Mouse (Mus musculus) liver, embryonic 12.5 days (tissue): ENCODE results near the gene Vash2. TPM values are rescaled to one million over a fixed set of nuclear protein-coding genes. Genes with fewer than 3 reads are reported as not detected.
"Not testable (repeated sequence)": the region's sequence is repeated elsewhere in the genome, so short reads cannot be mapped to it uniquely, and the experiment has no call there.

Source experiments
- ATAC-seq: fragments of 200-750 bp; cut with Nextera tagmentation; 2 replicates; pipeline ENCODE4 v1.8.0; 2017; ENCODE audit warnings: moderate number of reproducible peaks, mild to moderate bottlenecking, moderate library complexity
- H3K27ac ChIP-seq: fragments of 300-500 bp; sonication (generic); 2 replicates; pipeline ENCODE4 v1.5.1; 2016; ENCODE audit warnings: mild to moderate bottlenecking
- H3K27me3 ChIP-seq: fragments of 300-500 bp; sonication (generic); replicated peaks from 2 replicates; pipeline ENCODE4 v1.6.1; 2016; ENCODE audit warnings: mild to moderate bottlenecking, moderate library complexity
- H3K36me3 ChIP-seq: fragments of 300-500 bp; sonication (generic); 2 replicates; pipeline ENCODE4 v1.6.1; 2016; ENCODE audit warnings: mild to moderate bottlenecking, moderate library complexity
- H3K4me1 ChIP-seq: fragments of 300-500 bp; sonication (generic); 2 replicates; pipeline ENCODE4 v1.6.1; 2016
- H3K4me2 ChIP-seq: fragments of 300-500 bp; sonication (generic); 2 replicates; pipeline ENCODE4 v1.6.1; 2016; ENCODE audit warnings: mild to moderate bottlenecking, moderate library complexity
- H3K4me3 ChIP-seq: fragments of 300-500 bp; sonication (generic); 2 replicates; pipeline ENCODE4 v1.5.1; 2016; ENCODE audit warnings: mild to moderate bottlenecking, moderate library complexity
- H3K9ac ChIP-seq: fragments of 300-500 bp; sonication (generic); 2 replicates; pipeline ENCODE4 v1.6.1; 2016; ENCODE audit warnings: mild to moderate bottlenecking, moderate library complexity
- H3K9me3 ChIP-seq: fragments of 300-500 bp; sonication (generic); replicated peaks from 2 replicates; pipeline ENCODE4 v1.6.1; 2016; ENCODE audit warnings: mild to moderate bottlenecking, moderate library complexity
- WGBS: fragments of 180-500 bp; shearing (Covaris S2); methylation state at CpG from one replicate; pipeline ENCODE4 v1.1.7; 2016; ENCODE audit not compliant: insufficient replicate concordance; 5-methylcytosine and 5-hydroxymethylcytosine counted together
- polyA plus RNA-seq: library from polyadenylated mRNA; unstranded; fragments of >200 nt; fragmentation: Nextera tagmentation; extraction: Ambion mirVana; gene quantifications from 2 replicates; pipeline ENCODE4 v1.2.1, GENCODE M21; 2016

Vash2 gene
- polyA plus RNA-seq, 1 experiment from 2014 or later, result 3.9 TPM

GRCm38 (mm10) chr1:190944109-190944760, 34.9 kb downstream of the Vash2 start:
- Histone ChIP-seq H3K27me3 (no peaks in the 10 kb centered on the region), H3K4me1 (no peaks in the 10 kb centered on the region), H3K27ac (no peak overlapping the region), H3K4me3 (no peak overlapping the region), H3K36me3 (peaks cover 77% of the 10 kb centered on the region), H3K9me3 (no peaks in the 10 kb centered on the region), H3K9ac (no peak overlapping the region), H3K4me2 (no peak overlapping the region)
- ATAC-seq, result peak; percentile 72
- WGBS, result 54% methylated on average over 6 of the region's 6 CpGs

GRCm38 (mm10) chr1:190939803-190940202, 39.3 kb downstream of the Vash2 start:
- Histone ChIP-seq H3K4me3 (no peak overlapping the region), H3K4me2 (no peak overlapping the region), H3K27ac (no peak overlapping the region), H3K36me3 (peaks cover 87% of the 10 kb centered on the region), H3K4me1 (no peaks in the 10 kb centered on the region), H3K27me3 (no peaks in the 10 kb centered on the region), H3K9me3 (no peaks in the 10 kb centered on the region), H3K9ac (no peak overlapping the region)
- ATAC-seq, result no peak
- WGBS, result 87% methylated on average over 7 of the region's 7 CpGs

GRCm38 (mm10) chr1:190930181-190930580, 48.9 kb downstream of the Vash2 start:
- Histone ChIP-seq H3K9ac (no peak overlapping the region; the same call in 1 of the 2 replicates), H3K27ac (no peak overlapping the region), H3K9me3 (no peaks in the 10 kb centered on the region), H3K27me3 (0 out of 2 replicates have a peak, but pooled peaks cover 5% of the 10 kb centered on the region), H3K4me3 (no peak overlapping the region), H3K4me1 (peaks cover 26% of the 10 kb centered on the region), H3K36me3 (peaks cover 19% of the 10 kb centered on the region), H3K4me2 (no peak overlapping the region)
- ATAC-seq, result no peak
- WGBS, result 83% methylated on average over 6 of the region's 6 CpGs

- H3K27me3 ChIP-seq, result 0 out of 2 replicates have a peak, but pooled peaks cover 6% of the 10 kb centered on the region
- H3K27ac ChIP-seq, result peak overlapping the region; percentile 96
- WGBS, result 4% methylated on average over 26 of the region's 27 CpGs
- peaks cover 26% of the 10 kb centered on the region for H3K4me1 ChIP-seq
- H3K36me3 ChIP-seq, result peaks cover 10% of the 10 kb centered on the region
- H3K9ac ChIP-seq, result peak overlapping the region; percentile 88
- H3K4me3 ChIP-seq, result peak overlapping the region; percentile 76
- peak; percentile 3; the same call in 1 of the 2 replicates for ATAC-seq
- H3K9me3 ChIP-seq, result no peaks in the 10 kb centered on the region
- peak overlapping the region; percentile 74 for H3K4me2 ChIP-seq
Measured at GRCm38 (mm10) chr1:190929010-190929695, 49.9 kb downstream of the Vash2 start.

GRCm38 (mm10) chr1:190928370-190929009, 50.6 kb downstream of the Vash2 start:
- Histone ChIP-seq H3K4me3 (peak overlapping the region; percentile 76), H3K27me3 (0 out of 2 replicates have a peak, but pooled peaks cover 6% of the 10 kb centered on the region), H3K9ac (peak overlapping the region; percentile 88), H3K27ac (peak overlapping the region; percentile 96), H3K4me2 (peak overlapping the region; percentile 74), H3K4me1 (peaks cover 26% of the 10 kb centered on the region), H3K36me3 (peaks cover 5% of the 10 kb centered on the region), H3K9me3 (no peaks in the 10 kb centered on the region)
- under 1% methylated on average over 32 of the region's 79 CpGs for WGBS
- ATAC-seq, result peak; percentile 97

- 7% methylated on average over 16 of the region's 16 CpGs for WGBS
- peak; percentile 32 for ATAC-seq
- Histone ChIP-seq H3K9ac (peak overlapping the region; percentile 88), H3K4me3 (peak overlapping the region; percentile 76), H3K27ac (peak overlapping the region; percentile 96), H3K4me2 (peak overlapping the region; percentile 74), H3K27me3 (0 out of 2 replicates have a peak, but pooled peaks cover 6% of the 10 kb centered on the region), H3K36me3 (peaks cover 2% of the 10 kb centered on the region), H3K4me1 (peaks cover 26% of the 10 kb centered on the region), H3K9me3 (no peaks in the 10 kb centered on the region)
Measured at GRCm38 (mm10) chr1:190927751-190928369, 51.2 kb downstream of the Vash2 start.

GRCm38 (mm10) chr1:190927311-190927710, 51.8 kb downstream of the Vash2 start:
- peaks cover 26% of the 10 kb centered on the region for H3K4me1 ChIP-seq
- H3K9ac ChIP-seq, result peak overlapping the region; percentile 88; the same call in 1 of the 2 replicates
- H3K4me3 ChIP-seq, result peak overlapping the region; percentile 76
- 0 out of 2 replicates have a peak, but pooled peaks cover 12% of the 10 kb centered on the region for H3K27me3 ChIP-seq
- ATAC-seq, result no peak
- WGBS, result 77% methylated on average over 3 of the region's 3 CpGs
- peak overlapping the region; percentile 74 for H3K4me2 ChIP-seq
- H3K36me3 ChIP-seq, result no peaks in the 10 kb centered on the region
- H3K27ac ChIP-seq, result no peak overlapping the region
- H3K9me3 ChIP-seq, result no peaks in the 10 kb centered on the region

GRCm38 (mm10) chr1:190924812-190925211, 54.3 kb downstream of the Vash2 start, which contains the start of gene Angel2:
Gene Angel2 (plus strand): TSS chr1:190925112.
- H3K9ac ChIP-seq, H3K9me3 ChIP-seq, H3K36me3 ChIP-seq, H3K27ac ChIP-seq, ATAC-seq, H3K4me2 ChIP-seq, H3K4me3 ChIP-seq: not testable (repeated sequence)
- 67% methylated on average over 3 of the region's 3 CpGs for WGBS
- H3K4me1 ChIP-seq, result peaks cover 20% of the 10 kb centered on the region
- H3K27me3 ChIP-seq, result peaks cover 18% of the 10 kb centered on the region; the same call in 1 of the 2 replicates

- Histone ChIP-seq H3K9me3 (no peaks in the 10 kb centered on the region), H3K4me3 (no peak overlapping the region), H3K27ac (no peak overlapping the region), H3K36me3 (no peaks in the 10 kb centered on the region), H3K9ac (no peak overlapping the region), H3K27me3 (peaks cover 12% of the 10 kb centered on the region; the same call in 1 of the 2 replicates), H3K4me2 (no peak overlapping the region), H3K4me1 (no peaks in the 10 kb centered on the region; the same call in 1 of the 2 replicates)
- 52% methylated on average over 8 of the region's 8 CpGs for WGBS
- ATAC-seq, result no peak
Measured at GRCm38 (mm10) chr1:190919725-190920469, 59.2 kb downstream of the Vash2 start.

- H3K27me3 ChIP-seq, result peaks cover 16% of the 10 kb centered on the region; the same call in 1 of the 2 replicates
- H3K4me1 ChIP-seq, result no peaks in the 10 kb centered on the region; the same call in 1 of the 2 replicates
- H3K4me2 ChIP-seq, result no peak overlapping the region
- no peak overlapping the region for H3K4me3 ChIP-seq
- no peak for ATAC-seq
- H3K36me3 ChIP-seq, result no peaks in the 10 kb centered on the region
- no peak overlapping the region for H3K9ac ChIP-seq
- H3K9me3 ChIP-seq, result no peaks in the 10 kb centered on the region
- WGBS, result 55% methylated on average over 7 of the region's 7 CpGs
- H3K27ac ChIP-seq, result no peak overlapping the region
Measured at GRCm38 (mm10) chr1:190918938-190919337, 60.2 kb downstream of the Vash2 start.

GRCm38 (mm10) chr1:190912623-190913022, 66.5 kb downstream of the Vash2 start:
- H3K9me3 ChIP-seq, result no peaks in the 10 kb centered on the region
- ATAC-seq, result no peak
- H3K4me1 ChIP-seq, result peaks cover 25% of the 10 kb centered on the region
- H3K27me3 ChIP-seq, result peaks cover 5% of the 10 kb centered on the region; the same call in 1 of the 2 replicates
- WGBS, result 57% methylated on average over 1 of the region's 1 CpGs
- no peak overlapping the region for H3K4me3 ChIP-seq
- H3K27ac ChIP-seq, result no peak overlapping the region
- no peaks in the 10 kb centered on the region for H3K36me3 ChIP-seq
- H3K4me2 ChIP-seq, result peak overlapping the region; percentile 89; the same call in 1 of the 2 replicates
- H3K9ac ChIP-seq, result no peak overlapping the region
